Mouse (Mus musculus): ENCODE results near the gene Il22ra1. TPM values are rescaled to one million over a fixed set of nuclear protein-coding genes. Genes with fewer than 3 reads are reported as not detected.

Gene Il22ra1
- total and polyA plus RNA-seq, 2 experiments from 2014 or later, result 0.62 TPM; not detected in 1

GRCm38 (mm10) chr4:135801543-135801942 is 73.6 kb downstream of the Il22ra1 start:
- Histone ChIP-seq H3K9ac (no peak overlapping the region), H3K4me3 (ENCODE audit: low read depth, low read length) (no peak overlapping the region), H3K4me1 (ENCODE audit: insufficient read depth) (no peaks in the 10 kb centered on the region), H3K9me3 (ENCODE audit: low read length) (no peaks in the 10 kb centered on the region), H3K4me2 (ENCODE audit: low read depth) (no peak overlapping the region), H3K36me3 (ENCODE audit: insufficient read depth) (no peaks in the 10 kb centered on the region), H3K27ac (ENCODE audit: low read depth, low read length) (no peak overlapping the region), H3K27me3 (ENCODE audit: insufficient read depth, low read length) (no peaks in the 10 kb centered on the region)
- ATAC-seq (peak; percentile 20), DNase-seq (peak; percentile 89)
- peak; percentile 96 for TF ChIP-seq CTCF (IDR thresholded peaks at IDR 0.05; ENCODE audit: low read depth)
- 23% methylated on average over 8 of the region's 8 CpGs for WGBS

Other genes starting within 250 kb of the Il22ra1 start
- 0.24 and 0.62 TPM in 2 replicates for gene Stpg1, start 233.4 kb upstream of the Il22ra1 start, total RNA-seq (2014; rRNA removed)
- gene Stpg1, start 233.4 kb upstream of the Il22ra1 start, polyA plus RNA-seq (2015; fragmentation: Nextera tagmentation; extraction: Ambion mirVana), result 0.64 and 1.0 TPM in 2 replicates
- 40.7 and 62.1 TPM in 2 replicates for gene Nipal3, start 233.1 kb upstream of the Il22ra1 start, total RNA-seq (2014; rRNA removed)
- gene Nipal3, start 233.1 kb upstream of the Il22ra1 start, polyA plus RNA-seq (2015; fragmentation: Nextera tagmentation; extraction: Ambion mirVana), result 3.3 and 6.0 TPM in 2 replicates
- gene Grhl3, start 154.5 kb upstream of the Il22ra1 start, total RNA-seq (2014; rRNA removed), result 1.0 and 1.5 TPM in 2 replicates
- gene Grhl3, start 154.5 kb upstream of the Il22ra1 start, polyA plus RNA-seq (2015; fragmentation: Nextera tagmentation; extraction: Ambion mirVana), result 0.44 and 0.76 TPM in 2 replicates
- gene Ifnlr1, start 41.9 kb upstream of the Il22ra1 start, total RNA-seq (2014; rRNA removed), result 0.10 and 0.46 TPM in 2 replicates
- 0.08 and 0.09 TPM in 2 replicates for gene Ifnlr1, start 41.9 kb upstream of the Il22ra1 start, polyA plus RNA-seq (2015; fragmentation: Nextera tagmentation; extraction: Ambion mirVana)
- gene Myom3, start 31.5 kb downstream of the Il22ra1 start, total RNA-seq (2014; rRNA removed), result 1.1 and 1.4 TPM in 2 replicates
- 1.7 and 2.6 TPM in 2 replicates for gene Myom3, start 31.5 kb downstream of the Il22ra1 start, polyA plus RNA-seq (2015; fragmentation: Nextera tagmentation; extraction: Ambion mirVana)
- gene Srsf10, start 127.6 kb downstream of the Il22ra1 start, total RNA-seq (2014; rRNA removed), result 96.4 and 114 TPM in 2 replicates
- 131 and 143 TPM in 2 replicates for gene Srsf10, start 127.6 kb downstream of the Il22ra1 start, polyA plus RNA-seq (2015; fragmentation: Nextera tagmentation; extraction: Ambion mirVana)
- gene Pnrc2, start 145.7 kb downstream of the Il22ra1 start, total RNA-seq (2014; rRNA removed), result 64.4 and 75.0 TPM in 2 replicates
- gene Pnrc2, start 145.7 kb downstream of the Il22ra1 start, polyA plus RNA-seq (2015; fragmentation: Nextera tagmentation; extraction: Ambion mirVana), result 60.9 and 73.0 TPM in 2 replicates
- gene Cnr2, start 167.2 kb downstream of the Il22ra1 start, total RNA-seq (2014; rRNA removed), result 0.24 and 0.31 TPM in 2 replicates
- 0.17 TPM in 1 of 2 replicates, not detected in the other for gene Cnr2, start 167.2 kb downstream of the Il22ra1 start, polyA plus RNA-seq (2015; fragmentation: Nextera tagmentation; extraction: Ambion mirVana)
- gene Fuca1, start 192.6 kb downstream of the Il22ra1 start, total RNA-seq (2014; rRNA removed), result 30.9 and 33.2 TPM in 2 replicates
- gene Fuca1, start 192.6 kb downstream of the Il22ra1 start, polyA plus RNA-seq (2015; fragmentation: Nextera tagmentation; extraction: Ambion mirVana), result 67.7 and 75.2 TPM in 2 replicates
- 42.9 and 46.0 TPM in 2 replicates for gene Hmgcl, start 218.3 kb downstream of the Il22ra1 start, total RNA-seq (2014; rRNA removed)
- gene Hmgcl, start 218.3 kb downstream of the Il22ra1 start, polyA plus RNA-seq (2015; fragmentation: Nextera tagmentation; extraction: Ambion mirVana), result 52.6 and 58.3 TPM in 2 replicates
- gene Gale, start 235.6 kb downstream of the Il22ra1 start, total RNA-seq (2014; rRNA removed), result 32.1 and 42.4 TPM in 2 replicates
- gene Gale, start 235.6 kb downstream of the Il22ra1 start, polyA plus RNA-seq (2015; fragmentation: Nextera tagmentation; extraction: Ambion mirVana), result 30.7 and 34.4 TPM in 2 replicates
- gene Lypla2, start 244.5 kb downstream of the Il22ra1 start, total RNA-seq (2014; rRNA removed), result 136 and 138 TPM in 2 replicates
- gene Lypla2, start 244.5 kb downstream of the Il22ra1 start, polyA plus RNA-seq (2015; fragmentation: Nextera tagmentation; extraction: Ambion mirVana), result 201 and 206 TPM in 2 replicates